Mouse (Mus musculus) embryonic fibroblast, embryonic 13.5 days (primary cell): ENCODE data around the gene Cltc.

Experiments used
- CTCF ChIP-seq: IDR thresholded peaks from 2 replicates; pipeline ENCODE4 v1.5.1; 2011; ENCODE audit warnings: mild to moderate bottlenecking, control low read depth, low read length, moderate library complexity, borderline replicate concordance; ENCODE audit not compliant: insufficient read depth
- POLR2A ChIP-seq: IDR thresholded peaks from 2 replicates; pipeline ENCODE4 v1.6.1; 2011; ENCODE audit warnings: low read depth, mild to moderate bottlenecking, control low read depth, low read length, moderate library complexity

- TF ChIP-seq CTCF (no peak), POLR2A (no peak)
Observed at GRCm38 (mm10) chr11:86751010-86751409, 6.4 kb downstream of the Cltc start.
